Mouse (Mus musculus) lung, embryonic 14.5 days (tissue): ENCODE results near the gene Casz1. TPM values are rescaled to one million over a fixed set of nuclear protein-coding genes. Genes with fewer than 3 reads are reported as not detected.

Source experiments
- ATAC-seq: fragments of 200-750 bp; cut with Nextera tagmentation; 2 replicates; pipeline ENCODE4 v1.8.0; 2017; ENCODE audit warnings: mild to moderate bottlenecking, moderate TSS enrichment, moderate library complexity; ENCODE audit not compliant: insufficient read depth
- DNase-seq: peaks from one replicate; pipeline ENCODE4 v3.0.0-alpha.2; 2015
- H3K27ac ChIP-seq: fragments of 300-500 bp; sonication (generic); 2 replicates; pipeline ENCODE4 v1.5.1; 2014; ENCODE audit warnings: low read depth, mild to moderate bottlenecking, moderate library complexity
- H3K27me3 ChIP-seq: fragments of 300-500 bp; sonication (generic); 2 replicates; pipeline ENCODE4 v1.6.1; 2014; ENCODE audit warnings: low read length, control low read depth; ENCODE audit not compliant: insufficient read depth
- H3K36me3 ChIP-seq: fragments of 300-500 bp; sonication (generic); 2 replicates; pipeline ENCODE4 v1.6.1; 2014; ENCODE audit warnings: control low read depth; ENCODE audit not compliant: insufficient read depth
- H3K4me1 ChIP-seq: fragments of 300-500 bp; sonication (generic); 2 replicates; pipeline ENCODE4 v1.6.1; 2014; ENCODE audit warnings: antibody characterized with exemption, control low read depth; ENCODE audit not compliant: insufficient read depth
- H3K4me2 ChIP-seq: fragments of 300-500 bp; sonication (generic); 2 replicates; pipeline ENCODE4 v1.6.1; 2014; ENCODE audit warnings: mild to moderate bottlenecking
- H3K4me3 ChIP-seq: fragments of 300-500 bp; sonication (generic); 2 replicates; pipeline ENCODE4 v1.5.1; 2014; ENCODE audit warnings: low read depth, low read length
- H3K9ac ChIP-seq: fragments of 300-500 bp; sonication (generic); 2 replicates; pipeline ENCODE4 v1.6.1; 2014
- H3K9me3 ChIP-seq: fragments of 300-500 bp; sonication (generic); 2 replicates; pipeline ENCODE4 v1.6.1; 2016; ENCODE audit warnings: low read depth, low read length, control low read depth
- CTCF ChIP-seq: IDR thresholded peaks from 2 replicates; pipeline ENCODE4 v1.5.1; 2016; ENCODE audit warnings: antibody characterized with exemption, low read depth
- WGBS: fragments of 180-500 bp; shearing (Covaris S2); extraction: QIAGEN DNeasy Blood & Tissue Kit; methylation state at CpG from one replicate; pipeline ENCODE4 v1.1.7; 2014; 5-methylcytosine and 5-hydroxymethylcytosine counted together
- polyA plus RNA-seq: library from polyadenylated mRNA; unstranded; fragments of >200 nt; fragmentation: Nextera tagmentation; extraction: Ambion mirVana; gene quantifications from 2 replicates; pipeline ENCODE4 v1.2.1, GENCODE M21; 2014

The Casz1 gene
- polyA plus RNA-seq = 6.9 and 8.3 TPM in 2 replicates

GRCm38 (mm10) chr4:148804137-148804779, at the start of gene Casz1:
Gene Casz1, plus strand, starts transcription at chr4:148804429.
- peak within 1 kb of the TSS; percentile 99 for H3K4me2 ChIP-seq
- DNase-seq (peak; percentile 97), ATAC-seq (peak; percentile 86)
- no peaks in the 10 kb centered on the region for H3K36me3 ChIP-seq
- H3K4me3 ChIP-seq = peak within 1 kb of the TSS; percentile 65
- no peak; the same call in 1 of the 2 replicates for TF ChIP-seq CTCF
- H3K9me3 ChIP-seq = no peaks in the 10 kb centered on the region
- peaks cover 52% of the 10 kb centered on the region for H3K27me3 ChIP-seq
- peak within 1 kb of the TSS; percentile 67; the same call in 1 of the 2 replicates for H3K27ac ChIP-seq
- H3K4me1 ChIP-seq = no peaks in the 10 kb centered on the region
- peak within 1 kb of the TSS; percentile 56 for H3K9ac ChIP-seq
- WGBS = under 1% methylated on average over 68 of the region's 68 CpGs

GRCm38 (mm10) chr4:148758863-148759262, 45.4 kb upstream of the Casz1 start:
- no peak overlapping the region for H3K27ac ChIP-seq
- no peaks in the 10 kb centered on the region for H3K4me1 ChIP-seq
- no peak overlapping the region for H3K4me3 ChIP-seq
- no peak overlapping the region for H3K9ac ChIP-seq
- no peaks in the 10 kb centered on the region for H3K36me3 ChIP-seq
- no peaks in the 10 kb centered on the region for H3K27me3 ChIP-seq
- H3K9me3 ChIP-seq = no peaks in the 10 kb centered on the region
- no peak overlapping the region for H3K4me2 ChIP-seq
- no peak for ATAC-seq
- WGBS = 53% methylated on average over 4 of the region's 4 CpGs
- DNase-seq = no peak
- TF ChIP-seq CTCF = no peak

DNA sequence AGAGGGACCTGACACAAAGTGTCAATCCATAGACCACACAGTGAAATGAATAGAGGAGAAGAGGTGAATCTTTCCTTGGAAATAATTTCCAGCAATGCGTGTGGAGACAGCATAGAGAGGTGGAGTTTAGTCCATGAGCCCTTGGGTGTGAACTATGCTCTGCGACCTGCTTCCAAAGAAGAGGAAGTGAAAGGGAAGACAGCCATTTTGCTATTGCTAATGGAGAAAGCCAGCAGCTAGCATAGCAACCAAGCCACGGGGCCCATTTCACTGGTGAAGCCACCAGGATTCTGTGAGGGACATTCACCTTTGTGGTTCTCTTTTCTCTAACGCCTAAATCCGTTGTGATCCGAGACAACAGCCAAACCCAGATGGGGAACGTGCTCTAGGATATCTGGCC, 44.1 kb upstream of the Casz1 start:
- H3K9ac ChIP-seq = no peak overlapping the region
- ATAC-seq (no peak), DNase-seq (no peak)
- no peaks in the 10 kb centered on the region for H3K27me3 ChIP-seq
- no peak overlapping the region for H3K27ac ChIP-seq
- no peak for TF ChIP-seq CTCF
- H3K4me3 ChIP-seq = no peak overlapping the region
- H3K4me2 ChIP-seq = no peak overlapping the region
- H3K4me1 ChIP-seq = no peaks in the 10 kb centered on the region
- WGBS = 74% methylated on average over 7 of the region's 7 CpGs
- no peaks in the 10 kb centered on the region for H3K9me3 ChIP-seq
- no peaks in the 10 kb centered on the region for H3K36me3 ChIP-seq

GRCm38 (mm10) chr4:148766021-148766775, 38.0 kb upstream of the Casz1 start:
- no peaks in the 10 kb centered on the region for H3K36me3 ChIP-seq
- no peak for TF ChIP-seq CTCF
- DNase-seq (no peak), ATAC-seq (no peak)
- no peaks in the 10 kb centered on the region for H3K4me1 ChIP-seq
- H3K4me2 ChIP-seq = no peak overlapping the region
- H3K27ac ChIP-seq = no peak overlapping the region
- H3K4me3 ChIP-seq = no peak overlapping the region
- 59% methylated on average over 21 of the region's 21 CpGs for WGBS
- H3K9ac ChIP-seq = no peak overlapping the region
- no peaks in the 10 kb centered on the region for H3K9me3 ChIP-seq
- peaks cover 14% of the 10 kb centered on the region for H3K27me3 ChIP-seq

DNA sequence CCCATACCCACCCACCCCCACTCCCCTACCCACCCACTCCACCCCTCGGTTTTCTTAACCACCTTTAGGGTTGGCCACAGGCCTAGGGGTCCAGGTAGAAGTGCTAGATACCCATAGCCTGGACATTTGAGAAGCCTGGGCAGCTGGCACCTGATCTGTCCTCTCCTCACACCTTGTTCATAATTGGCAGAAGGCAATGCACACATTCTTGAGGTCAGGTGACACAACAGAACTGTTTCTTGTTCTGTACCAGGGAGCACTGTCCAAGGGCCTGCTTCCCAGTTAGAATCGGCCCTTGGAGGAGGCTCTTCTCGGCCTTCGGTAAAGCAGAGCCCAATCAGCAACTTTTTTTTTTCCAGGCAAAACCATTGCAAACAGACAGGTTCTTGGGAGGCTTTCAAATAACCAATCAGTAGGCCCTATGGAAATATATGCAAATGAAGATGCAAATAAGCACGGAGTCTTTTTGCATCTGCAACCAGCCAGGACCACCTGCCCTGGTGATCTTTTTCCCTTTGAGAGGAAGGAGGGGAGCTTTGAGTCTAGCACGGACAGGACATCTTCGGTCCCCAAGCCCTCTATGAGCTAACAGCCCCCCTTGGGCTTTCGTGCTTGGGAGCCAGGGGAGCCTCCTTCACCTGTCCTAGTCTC, 36.4 kb upstream of the Casz1 start:
- Histone ChIP-seq H3K4me3 (no peak overlapping the region), H3K9ac (no peak overlapping the region), H3K4me1 (no peaks in the 10 kb centered on the region), H3K4me2 (no peak overlapping the region), H3K9me3 (no peaks in the 10 kb centered on the region), H3K27ac (no peak overlapping the region), H3K27me3 (peaks cover 30% of the 10 kb centered on the region), H3K36me3 (no peaks in the 10 kb centered on the region)
- no peak for TF ChIP-seq CTCF
- DNase-seq = no peak
- WGBS = 29% methylated on average over 8 of the region's 8 CpGs
- no peak for ATAC-seq

- DNase-seq (no peak), ATAC-seq (no peak)
- no peak overlapping the region for H3K27ac ChIP-seq
- no peaks in the 10 kb centered on the region for H3K9me3 ChIP-seq
- WGBS = 76% methylated on average over 10 of the region's 10 CpGs
- no peak overlapping the region for H3K4me3 ChIP-seq
- no peak overlapping the region for H3K9ac ChIP-seq
- no peak overlapping the region for H3K4me2 ChIP-seq
- TF ChIP-seq CTCF = no peak
- no peaks in the 10 kb centered on the region for H3K36me3 ChIP-seq
- H3K4me1 ChIP-seq = no peaks in the 10 kb centered on the region
- peaks cover 30% of the 10 kb centered on the region for H3K27me3 ChIP-seq
Measured at GRCm38 (mm10) chr4:148768649-148769048, 35.6 kb upstream of the Casz1 start.
